Mouse (Mus musculus): ENCODE measurements at regions not wholly inside any gene's neighbourhood (a gene's known extent, or its start where the extent isn't known, plus 50 kb on each side); places are given as distances from the start of the nearest gene placed in this dataset.

DNA sequence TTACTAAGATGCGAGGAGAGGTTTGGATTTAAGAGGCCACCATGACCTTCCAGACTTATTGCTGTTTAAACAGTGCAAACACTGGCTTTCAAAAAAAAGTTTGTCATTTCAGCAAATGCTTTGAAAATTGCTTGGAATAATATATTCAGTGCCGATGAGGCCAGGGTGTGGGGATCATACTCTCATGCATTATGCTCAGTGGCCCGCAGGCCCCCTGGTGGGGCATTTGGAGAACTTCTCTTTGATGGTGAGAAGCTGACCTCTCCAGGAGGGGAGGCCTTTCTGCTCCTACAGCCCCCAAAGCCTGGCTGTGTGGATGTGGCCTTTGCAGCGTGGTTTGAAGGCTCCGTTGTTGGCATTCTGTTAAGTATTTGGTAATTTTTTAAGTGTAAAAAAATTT is 138.1 kb upstream of the Pitx1 start:
- TF ChIP-seq ZNF384 (IDR thresholded peaks at IDR 0.05; ENCODE audit: low read depth, low read length) (no peak), GATA1 (IDR thresholded peaks at IDR 0.05; ENCODE audit: low read depth, low read length) (no peak), NELFE (IDR thresholded peaks at IDR 0.05; ENCODE audit: low read depth, low read length) (no peak), CTCF (IDR thresholded peaks at IDR 0.05 in 2 of 3, conservative IDR thresholded peaks at IDR 0.05 in 1 of 3; ENCODE audit: control insufficient read depth in 1 of 3, insufficient read depth in 1 of 3, low read depth in 2 of 3, low read length in 3 of 3, poor library complexity in 1 of 3, severe bottlenecking in 1 of 3) (peak in 1 of 3 experiments; percentile 15; a peak in 1 of 6 replicates), MAFK (IDR thresholded peaks at IDR 0.05; ENCODE audit: borderline replicate concordance, low read depth, low read length) (no peak), RCOR1 (IDR thresholded peaks at IDR 0.05; ENCODE audit: low read depth, low read length) (no peak), NRF1 (IDR thresholded peaks at IDR 0.05; ENCODE audit: insufficient read depth, low read depth, low read length, poor library complexity, severe bottlenecking) (no peak), ZMIZ1 (IDR thresholded peaks at IDR 0.05; ENCODE audit: low read depth, low read length) (no peak), CHD1 (IDR thresholded peaks at IDR 0.05; ENCODE audit: low read depth, low read length) (no peak)
